Mouse (Mus musculus): ENCODE measurements around the gene Trp53tg5.

GRCm38 (mm10) chr2:164421306-164421705 lies 52.2 kb downstream of the Trp53tg5 start:
- no peak for TF ChIP-seq CTCF (IDR thresholded peaks at IDR 0.05; ENCODE audit: insufficient read depth, low read depth, low read length)
- TF ChIP-seq POLR2A (IDR thresholded peaks at IDR 0.05; ENCODE audit: insufficient read depth, low read depth, low read length) = no peak
